Mouse (Mus musculus) forebrain, embryonic 12.5 days (tissue): ENCODE measurements around the gene Tmem25. TPM values are rescaled to one million over a fixed set of nuclear protein-coding genes. Genes with fewer than 3 reads are reported as not detected.
"Not testable (repeated sequence)": the region's sequence is repeated elsewhere in the genome, so short reads cannot be mapped to it uniquely, and the experiment has no call there.

Experiments used
- ATAC-seq: fragments of 200-750 bp; cut with Nextera tagmentation; 2 replicates; pipeline ENCODE4 v1.8.0; 2017; ENCODE audit warnings: moderate TSS enrichment; ENCODE audit not compliant: low FRiP score
- H3K27ac ChIP-seq: fragments of 300-500 bp; sonication (generic); 2 replicates; pipeline ENCODE4 v1.5.1; 2016; ENCODE audit warnings: mild to moderate bottlenecking
- H3K27me3 ChIP-seq: fragments of 300-500 bp; sonication (generic); 2 replicates; pipeline ENCODE4 v1.6.1; 2016; ENCODE audit warnings: mild to moderate bottlenecking
- H3K36me3 ChIP-seq: fragments of 300-500 bp; sonication (generic); replicated peaks from 2 replicates; pipeline ENCODE4 v1.6.1; 2016; ENCODE audit warnings: mild to moderate bottlenecking
- H3K4me1 ChIP-seq: fragments of 300-500 bp; sonication (generic); 2 replicates; pipeline ENCODE4 v1.6.1; 2016
- H3K4me2 ChIP-seq: fragments of 300-500 bp; sonication (generic); 2 replicates; pipeline ENCODE4 v1.6.1; 2016; ENCODE audit warnings: mild to moderate bottlenecking, moderate library complexity
- H3K4me3 ChIP-seq: fragments of 300-500 bp; sonication (generic); replicated peaks from 2 replicates; pipeline ENCODE4 v1.5.1; 2016; ENCODE audit warnings: mild to moderate bottlenecking
- H3K9ac ChIP-seq: fragments of 300-500 bp; sonication (generic); 2 replicates; pipeline ENCODE4 v1.6.1; 2016; ENCODE audit warnings: mild to moderate bottlenecking
- H3K9me3 ChIP-seq: fragments of 300-500 bp; sonication (generic); 2 replicates; pipeline ENCODE4 v1.6.1; 2016
- WGBS: fragments of 180-500 bp; shearing (Covaris S2); methylation state at CpG from one replicate; pipeline ENCODE4 v1.1.7; 2016; 5-methylcytosine and 5-hydroxymethylcytosine counted together
- polyA plus RNA-seq: library from polyadenylated mRNA; unstranded; fragments of >200 nt; fragmentation: Nextera tagmentation; extraction: Ambion mirVana; gene quantifications from 2 replicates; pipeline ENCODE4 v1.2.1, GENCODE M21; 2016

The Tmem25 gene
- polyA plus RNA-seq, 1 experiment from 2014 or later = 4.4 TPM

DNA sequence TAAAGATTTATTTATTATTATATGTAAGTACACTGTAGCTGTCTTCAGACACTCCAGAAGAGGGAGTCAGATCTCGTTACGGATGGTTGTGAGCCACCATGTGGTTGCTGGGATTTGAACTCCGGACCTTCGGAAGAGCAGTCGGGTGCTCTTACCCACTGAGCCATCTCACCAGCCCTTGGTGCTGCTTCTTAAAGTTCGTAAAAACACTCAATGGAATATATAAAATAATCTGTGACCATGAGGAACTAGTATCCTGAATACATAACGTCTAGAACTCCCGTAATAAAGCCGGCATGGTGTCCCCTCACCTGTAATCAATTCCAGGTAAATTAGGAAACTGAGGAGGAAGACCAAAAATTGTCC, 31.1 kb downstream of the Tmem25 start:
- H3K9me3 ChIP-seq, H3K9ac ChIP-seq, ATAC-seq, H3K36me3 ChIP-seq, H3K27me3 ChIP-seq: not testable (repeated sequence)
- 45% methylated on average over 8 of the region's 9 CpGs for WGBS
- Histone ChIP-seq H3K4me3 (peak overlapping the region; percentile 100; the same call in 1 of the 2 replicates), H3K4me2 (0 out of 2 replicates have a peak overlapping the region, but pooled peaks have one; percentile 6), H3K27ac (0 out of 2 replicates have a peak overlapping the region, but pooled peaks have one; percentile 98), H3K4me1 (peaks cover 20% of the 10 kb centered on the region)

DNA sequence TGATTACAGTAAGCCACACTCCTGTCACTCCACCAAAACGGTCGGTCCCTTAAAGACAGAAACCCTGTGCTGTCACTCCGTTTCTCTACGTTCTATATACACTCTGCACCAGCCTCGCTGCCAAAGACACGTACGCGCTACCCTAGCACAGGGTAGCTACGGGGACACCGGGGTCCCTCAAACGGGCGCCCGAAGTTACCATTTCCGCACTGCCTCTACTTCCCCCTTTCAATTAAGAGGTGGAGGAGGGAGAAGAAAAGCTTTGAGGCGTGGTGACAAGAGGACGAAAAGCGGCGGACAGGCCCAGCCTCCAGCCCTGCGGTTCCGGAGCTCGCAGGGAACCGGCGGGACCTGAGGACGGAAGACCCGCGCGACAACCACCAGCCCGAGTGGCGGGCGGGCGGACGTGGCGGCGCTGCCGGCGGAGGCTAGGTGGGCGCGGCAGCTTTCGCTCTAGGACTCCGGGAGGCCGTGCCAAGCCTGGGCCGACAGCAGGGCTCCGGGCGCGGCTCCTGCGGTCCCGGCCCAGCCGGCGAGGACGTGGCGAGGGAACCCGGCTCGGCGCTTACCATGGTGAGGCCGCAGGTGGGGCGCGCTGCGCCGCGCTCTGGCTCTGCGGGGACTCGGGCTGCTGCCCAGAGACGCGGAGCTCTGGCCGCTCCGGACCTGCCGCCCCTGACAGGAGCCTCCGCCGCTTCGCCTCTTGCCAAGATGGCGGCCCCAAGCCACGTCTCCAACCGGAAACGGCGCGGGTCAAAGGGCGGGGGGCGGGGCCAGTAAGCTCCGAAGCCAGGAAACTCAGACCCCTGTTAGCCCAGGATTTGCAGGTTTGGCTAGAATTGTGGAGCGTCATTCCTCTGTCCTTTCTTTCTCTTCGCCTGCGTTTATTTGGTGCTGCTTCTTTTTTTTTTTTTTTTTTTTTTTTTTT, 31.7 kb downstream of the Tmem25 start, which contains the start of the genes Arcn1 and Ift46:
Gene Arcn1 (minus strand): TSS at position 745 of the 928 bp plus-strand sequence.
Gene Ift46 (plus strand): TSS at position 808 of the 928 bp plus-strand sequence.
- Histone ChIP-seq H3K4me3 (peak within 1 kb of the TSS; percentile 100), H3K9ac (peak within 1 kb of the TSS; percentile 94), H3K4me1 (peaks cover 20% of the 10 kb centered on the region), H3K4me2 (peak within 1 kb of the TSS; percentile 80), H3K27ac (peak within 1 kb of the TSS; percentile 98), H3K27me3 (no peaks in the 10 kb centered on the region), H3K9me3 (no peaks in the 10 kb centered on the region), H3K36me3 (no peaks in the 10 kb centered on the region)
- ATAC-seq = peak; percentile 92
- under 1% methylated on average over 68 of the region's 82 CpGs for WGBS

DNA sequence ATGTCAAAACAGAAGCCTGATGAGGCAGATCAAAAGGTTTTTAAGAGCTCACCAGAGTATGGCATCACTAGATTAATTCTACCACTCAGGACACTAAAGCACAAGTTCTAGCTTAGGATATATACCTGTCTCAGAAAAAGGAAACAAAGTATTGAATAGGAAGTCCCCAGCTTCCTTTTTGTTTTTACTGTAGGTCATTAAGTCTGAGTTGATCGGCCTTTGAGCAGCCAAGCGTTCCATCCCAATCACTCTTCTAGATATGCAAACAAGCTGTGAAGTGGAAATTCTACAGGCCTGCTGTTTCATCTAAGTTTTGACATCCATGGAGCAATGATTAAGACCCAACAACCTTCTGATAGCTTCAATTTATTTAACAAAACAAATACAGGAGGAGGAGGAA, 38.2 kb downstream of the Tmem25 start:
- H3K36me3 ChIP-seq = peaks cover 31% of the 10 kb centered on the region
- H3K9me3 ChIP-seq = no peaks in the 10 kb centered on the region
- H3K27ac ChIP-seq = no peak overlapping the region
- WGBS = 88% methylated on average over 2 of the region's 2 CpGs
- peaks cover 8% of the 10 kb centered on the region for H3K4me1 ChIP-seq
- ATAC-seq = no peak
- no peak overlapping the region for H3K9ac ChIP-seq
- no peak overlapping the region for H3K4me2 ChIP-seq
- H3K27me3 ChIP-seq = no peaks in the 10 kb centered on the region
- no peak overlapping the region for H3K4me3 ChIP-seq

DNA sequence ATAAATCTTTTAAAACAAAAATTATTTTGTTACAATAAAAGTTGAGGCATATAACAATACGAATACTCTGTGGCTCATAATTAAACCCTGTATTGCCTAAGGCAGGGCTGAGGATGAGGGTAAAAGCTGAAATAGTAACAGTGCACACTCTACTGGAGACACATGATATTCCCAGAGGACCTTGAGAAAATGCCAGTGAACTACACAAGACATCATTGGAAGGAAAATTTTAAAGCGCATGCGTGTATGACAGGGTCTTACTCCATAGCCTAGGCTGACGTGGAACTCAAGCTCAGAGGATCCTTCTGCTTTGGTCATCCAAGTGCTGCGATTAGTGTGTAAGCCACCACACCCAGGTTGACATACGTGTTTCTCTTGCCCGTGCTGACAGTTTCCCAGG, 50.6 kb downstream of the Tmem25 start:
- Histone ChIP-seq H3K36me3 (peaks cover 86% of the 10 kb centered on the region), H3K4me2 (no peak overlapping the region), H3K4me3 (no peak overlapping the region), H3K27me3 (no peaks in the 10 kb centered on the region), H3K4me1 (no peaks in the 10 kb centered on the region), H3K9me3 (no peaks in the 10 kb centered on the region), H3K9ac (no peak overlapping the region), H3K27ac (no peak overlapping the region)
- 95% methylated on average over 7 of the region's 7 CpGs for WGBS
- no peak for ATAC-seq

DNA sequence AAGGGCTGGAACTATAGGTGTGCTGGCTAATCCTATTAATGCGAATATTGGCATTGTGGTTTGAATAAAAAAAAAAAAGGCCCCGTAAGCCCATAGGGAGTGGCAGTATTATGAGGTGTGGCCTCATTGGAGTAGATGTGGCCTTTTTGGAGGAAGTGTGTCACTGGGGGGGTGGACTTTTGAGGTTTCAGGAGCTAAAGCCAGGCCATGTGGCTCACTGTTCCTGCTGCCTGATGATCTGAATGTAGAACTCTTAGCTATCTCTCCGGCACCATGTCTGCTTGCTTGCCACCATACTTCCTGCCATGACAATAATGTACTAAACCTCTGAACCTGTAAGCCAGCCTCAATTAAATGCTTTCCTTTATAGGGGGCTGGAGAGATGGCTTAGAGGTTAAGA, 51.8 kb downstream of the Tmem25 start:
- Histone ChIP-seq H3K4me2 (no peak overlapping the region), H3K36me3 (peaks cover 92% of the 10 kb centered on the region), H3K9me3 (no peaks in the 10 kb centered on the region), H3K4me1 (no peaks in the 10 kb centered on the region), H3K4me3 (no peak overlapping the region), H3K27ac (no peak overlapping the region), H3K9ac (no peak overlapping the region), H3K27me3 (no peaks in the 10 kb centered on the region)
- ATAC-seq = no peak
- 94% methylated on average over 3 of the region's 3 CpGs for WGBS

DNA sequence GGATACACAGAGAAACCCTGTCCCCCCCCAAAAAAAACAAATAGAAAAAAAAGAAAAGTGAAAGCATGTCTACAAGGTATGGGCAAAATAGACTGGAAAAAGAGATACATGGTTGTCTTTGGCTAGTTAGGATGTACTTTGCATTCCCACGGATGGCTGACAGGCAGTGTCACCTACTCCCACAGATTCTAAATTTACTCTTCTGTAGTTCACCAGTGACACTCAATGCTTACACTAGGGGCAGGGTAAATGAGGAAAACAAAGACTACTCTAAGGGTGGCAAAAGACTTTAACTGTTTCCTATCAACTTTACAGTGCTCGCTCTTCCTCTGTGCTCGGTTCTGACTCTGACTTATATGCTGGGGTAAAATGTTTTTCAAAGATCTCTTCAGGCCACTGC, 52.4 kb downstream of the Tmem25 start:
- peaks cover 88% of the 10 kb centered on the region for H3K36me3 ChIP-seq
- ATAC-seq = no peak
- 93% methylated on average over 3 of the region's 3 CpGs for WGBS

DNA sequence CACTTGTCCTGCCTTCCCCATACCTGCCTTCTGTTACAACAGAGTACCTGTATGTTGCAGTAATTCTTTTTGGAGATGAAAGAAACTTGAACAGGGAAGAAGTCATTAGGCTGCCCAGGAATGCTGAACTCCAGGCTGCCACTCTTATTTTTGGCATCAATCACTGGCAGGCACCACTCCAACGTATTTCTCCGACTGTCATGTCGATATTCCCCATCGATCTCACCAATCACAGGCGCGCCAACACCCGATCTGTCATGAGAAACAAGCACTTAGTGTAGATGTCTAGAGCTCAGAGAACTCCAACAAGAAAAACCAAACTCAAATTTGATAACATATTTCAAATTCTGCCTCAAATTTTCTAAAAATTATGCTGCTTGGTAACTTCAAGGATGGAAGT, 53.7 kb downstream of the Tmem25 start:
- Histone ChIP-seq H3K27me3 (no peaks in the 10 kb centered on the region), H3K9ac (no peak overlapping the region), H3K4me2 (no peak overlapping the region), H3K4me1 (no peaks in the 10 kb centered on the region), H3K4me3 (no peak overlapping the region), H3K36me3 (peaks cover 85% of the 10 kb centered on the region), H3K27ac (no peak overlapping the region), H3K9me3 (no peaks in the 10 kb centered on the region)
- WGBS = 92% methylated on average over 7 of the region's 7 CpGs
- no peak for ATAC-seq

More for the DNA sequence above, 52.4 kb downstream of the Tmem25 start:
- Histone ChIP-seq H3K27me3 (no peaks in the 10 kb centered on the region), H3K4me2 (no peak overlapping the region), H3K4me1 (no peaks in the 10 kb centered on the region), H3K27ac (no peak overlapping the region), H3K9ac (no peak overlapping the region), H3K9me3 (no peaks in the 10 kb centered on the region), H3K4me3 (no peak overlapping the region)

Other genes with a start within 250 kb of the Tmem25 start
- 0.27 TPM in 1 of 2 replicates, not detected in the other for gene Cxcr5, start 237.4 kb downstream of the Tmem25 start, polyA plus RNA-seq
- 22.8 and 24.4 TPM in 2 replicates for gene Ddx6, start 194.4 kb downstream of the Tmem25 start, polyA plus RNA-seq
- gene Treh, start 126.1 kb downstream of the Tmem25 start, polyA plus RNA-seq = not detected in 2 replicates
- gene Phldb1, start 64.1 kb downstream of the Tmem25 start, polyA plus RNA-seq = 57.5 and 67.3 TPM in 2 replicates
- 167 and 170 TPM in 2 replicates for gene Arcn1, start 31.5 kb downstream of the Tmem25 start, polyA plus RNA-seq
- 124 and 130 TPM in 2 replicates for gene Ift46, start 31.4 kb downstream of the Tmem25 start, polyA plus RNA-seq
- gene Ttc36, start 3.8 kb upstream of the Tmem25 start, polyA plus RNA-seq = 0.31 and 0.82 TPM in 2 replicates
- 27.4 and 28.3 TPM in 2 replicates for gene Kmt2a, start 82.0 kb upstream of the Tmem25 start, polyA plus RNA-seq
- 524 and 567 TPM in 2 replicates for gene Atp5l, start 121.4 kb upstream of the Tmem25 start, polyA plus RNA-seq
- 33.2 and 33.4 TPM in 2 replicates for gene Ube4a, start 166.3 kb upstream of the Tmem25 start, polyA plus RNA-seq
- gene Cd3g, start 181.1 kb upstream of the Tmem25 start, polyA plus RNA-seq = 0.19 TPM in 1 of 2 replicates, not detected in the other
- gene Cd3d, start 182.5 kb upstream of the Tmem25 start, polyA plus RNA-seq = not detected in 2 replicates
- gene Cd3e, start 210.3 kb upstream of the Tmem25 start, polyA plus RNA-seq = not detected in 2 replicates
- gene Mpzl2, start 240.5 kb upstream of the Tmem25 start, polyA plus RNA-seq = 1.2 and 1.5 TPM in 2 replicates